Mouse (Mus musculus) R1 (cell line): ENCODE measurements around the gene Cdc16.
"Not testable (repeated sequence)": the region's sequence is repeated elsewhere in the genome, so short reads cannot be mapped to it uniquely, and the experiment has no call there.

ENCODE experiments used
- DNase-seq: peaks from one replicate; pipeline ENCODE4 v3.0.0-alpha.2; 2018; ENCODE audit warnings: low read depth, low spot score

Gene Cdc16

GRCm38 (mm10) chr8:13756982-13757804 lies at the start of gene Cdc16:
Cdc16 (plus strand) TSS chr8:13757676.
- peak; percentile 92 for DNase-seq

GRCm38 (mm10) chr8:13708514-13708913 lies 49.0 kb upstream of the Cdc16 start:
- no peak for DNase-seq

- no peak for DNase-seq
These were observed 38.5 kb upstream of the Cdc16 start for GRCm38 (mm10) chr8:13718980-13719379.

GRCm38 (mm10) chr8:13725722-13726121 lies 31.8 kb upstream of the Cdc16 start:
- peak; percentile 29 for DNase-seq

- DNase-seq = no peak
These were observed 29.9 kb upstream of the Cdc16 start for GRCm38 (mm10) chr8:13727469-13728094.

GRCm38 (mm10) chr8:13740323-13740770 lies 17.1 kb upstream of the Cdc16 start:
- no peak for DNase-seq

GRCm38 (mm10) chr8:13740817-13741613 lies 16.5 kb upstream of the Cdc16 start:
- no peak for DNase-seq

GRCm38 (mm10) chr8:13746212-13746611 lies 11.3 kb upstream of the Cdc16 start:
- not testable (repeated sequence) for DNase-seq

- DNase-seq = no peak
These were observed 9.8 kb upstream of the Cdc16 start for GRCm38 (mm10) chr8:13747626-13748025.

- DNase-seq = peak; percentile 82
These were observed 3.8 kb upstream of the Cdc16 start for GRCm38 (mm10) chr8:13753680-13754079.

- DNase-seq = no peak
These were observed 996 bp upstream of the Cdc16 start for GRCm38 (mm10) chr8:13756480-13756879.

GRCm38 (mm10) chr8:13757805-13758727 lies 590 bp downstream of the Cdc16 start:
- peak; percentile 77 for DNase-seq

GRCm38 (mm10) chr8:13769206-13769605 lies 11.7 kb downstream of the Cdc16 start:
- DNase-seq = no peak

GRCm38 (mm10) chr8:13780536-13780935 lies 23.1 kb downstream of the Cdc16 start:
- no peak for DNase-seq

GRCm38 (mm10) chr8:13785250-13785763 lies 27.8 kb downstream of the Cdc16 start, which contains the start of gene Upf3a:
Upf3a (plus strand) TSS chr8:13785615.
- DNase-seq = peak; percentile 96

- DNase-seq = peak; percentile 96
These were observed 28.4 kb downstream of the Cdc16 start for GRCm38 (mm10) chr8:13785764-13786299.

GRCm38 (mm10) chr8:13789606-13790005 lies 32.1 kb downstream of the Cdc16 start:
- no peak for DNase-seq

- DNase-seq = no peak
These were observed 35.7 kb downstream of the Cdc16 start for GRCm38 (mm10) chr8:13793097-13793745.

GRCm38 (mm10) chr8:13793746-13794101 lies 36.2 kb downstream of the Cdc16 start:
- no peak for DNase-seq

- no peak for DNase-seq
These were observed 40.2 kb downstream of the Cdc16 start for GRCm38 (mm10) chr8:13797676-13798075.
